Mouse (Mus musculus): ENCODE results near the gene Trim33.

Trim33 gene

DNA sequence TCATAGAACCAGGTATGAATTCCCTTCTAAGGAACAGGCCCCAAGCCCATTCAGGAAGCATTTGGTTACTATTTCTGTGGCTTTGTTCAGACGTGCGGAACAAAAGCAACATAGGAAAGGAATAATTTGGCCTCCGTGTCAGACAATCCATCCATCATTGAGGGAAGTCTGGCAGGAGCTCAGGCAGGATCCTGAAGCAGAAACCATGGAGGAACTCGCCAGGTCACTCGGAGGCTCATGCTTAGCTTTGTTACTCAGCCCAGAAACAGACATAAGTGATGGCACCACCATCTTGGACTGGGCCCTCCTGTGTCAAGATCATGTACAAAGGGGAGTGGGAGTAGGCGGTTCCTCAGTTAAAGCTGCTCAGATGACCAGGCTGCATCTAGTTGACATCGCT is 82.1 kb downstream of the Trim33 start:
- no peak for DNase-seq (ENCODE audit: low spot score in 2 of 2)

DNA sequence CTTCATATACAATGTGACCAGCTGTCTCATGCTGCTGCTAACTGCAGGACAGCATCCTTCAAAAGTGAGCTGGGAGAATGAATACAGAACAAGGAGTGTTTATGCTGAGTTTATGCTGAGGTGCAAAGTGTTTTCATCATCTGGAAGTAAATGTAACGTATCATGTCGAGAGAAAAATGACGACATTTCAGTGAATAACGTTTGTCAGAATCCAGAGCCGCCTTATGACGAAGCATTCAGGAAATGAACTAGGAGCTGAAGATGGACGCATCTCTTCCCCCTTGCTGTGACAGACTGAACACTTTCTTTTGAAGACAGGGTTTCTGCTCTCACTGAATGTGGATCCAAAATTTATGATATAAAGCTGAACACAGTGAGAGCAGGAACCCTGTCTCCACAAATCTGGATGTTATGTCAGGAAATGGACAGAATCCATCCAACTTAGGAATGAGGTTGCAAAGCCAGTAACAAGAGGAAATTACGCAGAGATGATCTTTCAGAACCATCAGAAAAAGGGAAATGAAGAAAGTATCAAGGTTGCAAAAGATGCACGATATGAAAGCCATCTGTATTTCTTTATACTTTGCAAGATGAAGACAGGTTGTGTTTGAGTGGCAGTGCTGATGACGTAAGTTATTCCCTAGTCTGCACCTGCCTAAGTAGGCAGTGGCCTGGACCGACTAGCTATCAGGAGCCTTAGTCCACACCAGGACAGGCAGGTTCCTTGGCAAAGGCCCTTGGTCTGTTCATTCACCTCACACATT is 85.3 kb downstream of the Trim33 start:
- no peak for DNase-seq (ENCODE audit: low spot score in 2 of 2)

DNA sequence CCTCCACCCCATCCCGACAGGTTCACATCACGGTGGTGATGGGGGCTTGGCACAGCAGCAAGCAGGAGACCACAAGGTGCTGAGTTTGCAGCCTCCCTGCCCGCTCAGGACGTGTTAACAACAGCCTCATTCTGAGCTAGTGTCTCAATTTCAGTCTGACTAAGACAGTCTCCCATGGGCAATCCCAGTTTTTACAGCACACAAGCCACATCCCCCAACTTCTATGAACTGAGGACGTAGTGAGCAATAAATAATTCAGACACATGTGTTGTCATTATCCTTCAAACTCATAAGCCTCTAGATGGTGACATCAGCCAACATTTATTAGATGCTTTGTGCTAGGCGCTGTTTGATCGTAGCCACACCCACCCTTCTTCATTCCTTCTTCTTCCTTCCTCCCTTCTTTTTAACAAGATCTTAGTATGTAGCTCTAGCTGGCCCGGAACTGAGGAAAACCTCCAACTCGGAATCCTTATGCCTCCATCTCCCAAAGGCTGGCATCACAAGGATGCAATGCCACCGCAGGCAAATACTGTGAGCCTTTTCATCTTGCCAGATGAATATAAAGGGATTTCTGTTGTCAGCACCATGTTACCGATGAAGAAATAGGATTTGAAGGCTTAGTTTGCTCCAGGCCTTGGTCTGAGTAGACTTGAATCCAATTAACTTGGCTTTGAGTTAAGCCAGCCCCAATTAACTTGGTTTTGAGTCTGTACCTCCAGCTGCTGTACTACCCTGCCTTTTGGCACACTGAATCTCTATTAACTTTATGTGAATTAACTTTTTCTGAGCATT is 88.3 kb downstream of the Trim33 start:
- DNase-seq (ENCODE audit: low spot score in 2 of 2) = no peak

DNA sequence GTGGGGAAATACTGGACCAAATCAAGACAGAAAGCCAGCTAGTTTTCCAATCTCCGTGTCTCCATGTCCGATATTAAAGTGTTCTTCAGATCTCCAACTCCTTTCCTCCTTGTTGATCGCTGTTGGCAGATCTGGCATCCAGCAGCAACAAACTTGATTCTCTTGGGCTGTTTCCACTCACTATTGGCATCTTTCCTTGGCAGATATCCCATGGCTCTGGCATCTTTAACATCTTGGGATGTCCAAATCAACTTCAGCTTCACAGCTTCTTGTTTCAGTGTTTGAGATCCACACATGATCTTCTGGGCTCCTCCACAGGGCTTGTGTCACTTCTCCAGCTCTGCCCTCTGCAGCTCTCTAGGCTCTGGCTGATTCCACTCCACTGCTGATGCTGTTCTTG is 89.6 kb downstream of the Trim33 start:
- DNase-seq (ENCODE audit: low spot score in 2 of 2) = no peak

DNA sequence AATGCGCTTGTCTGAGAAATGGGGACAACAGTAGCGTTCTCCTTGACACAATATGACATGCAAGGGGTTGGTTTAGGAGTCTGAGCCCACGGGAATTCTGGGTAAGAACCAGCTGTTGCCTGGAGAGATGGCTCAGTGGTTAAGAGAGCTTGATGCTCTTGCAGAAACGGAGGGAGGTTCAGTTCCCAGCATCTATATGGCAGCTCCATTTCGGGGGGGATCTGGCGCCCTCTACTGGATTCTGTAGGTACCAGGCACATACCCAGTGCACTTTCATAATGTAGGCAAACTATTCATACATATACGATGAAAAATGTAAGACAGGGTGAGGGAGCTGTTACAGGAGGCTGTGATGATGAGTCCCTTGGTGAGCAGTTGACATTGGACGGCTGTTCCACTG is 94.9 kb downstream of the Trim33 start:
- DNase-seq (ENCODE audit: low spot score in 2 of 2) = peak; percentile 68 to 85

DNA sequence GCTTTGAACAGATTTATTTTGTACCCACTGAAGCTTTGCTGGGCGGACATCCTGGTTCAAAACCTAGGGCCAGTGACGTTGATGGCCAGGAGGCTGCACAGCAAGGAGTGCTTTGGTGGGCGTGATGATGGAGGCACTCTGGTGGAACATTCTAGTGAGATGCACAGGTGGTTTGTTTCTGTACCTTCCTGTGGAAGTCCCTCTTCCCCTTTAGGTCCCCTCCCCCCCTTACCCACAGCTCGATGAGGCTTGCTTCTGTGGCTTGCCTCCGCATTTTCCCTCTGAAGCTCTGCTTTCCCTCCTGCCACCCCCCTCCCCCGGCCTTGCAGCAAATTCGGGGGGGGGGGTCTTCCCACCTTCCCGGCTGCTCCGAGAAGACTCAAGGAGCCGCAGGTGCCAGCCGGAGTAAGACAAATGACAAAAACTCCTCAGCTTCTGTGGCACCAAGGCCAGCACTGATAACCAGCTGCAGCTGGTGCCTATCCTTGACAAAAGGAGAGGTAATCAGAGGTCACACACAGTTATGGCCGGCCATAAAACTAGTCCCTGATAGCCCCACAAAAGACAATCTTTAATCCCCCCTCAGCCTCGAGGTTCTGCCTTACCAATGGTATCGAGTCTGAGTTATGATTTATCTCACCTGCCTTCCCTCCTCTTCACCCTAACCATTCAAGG is 96.2 kb downstream of the Trim33 start:
- peak in 1 of 2 experiments; percentile 62 for DNase-seq (ENCODE audit: low spot score in 2 of 2)

DNA sequence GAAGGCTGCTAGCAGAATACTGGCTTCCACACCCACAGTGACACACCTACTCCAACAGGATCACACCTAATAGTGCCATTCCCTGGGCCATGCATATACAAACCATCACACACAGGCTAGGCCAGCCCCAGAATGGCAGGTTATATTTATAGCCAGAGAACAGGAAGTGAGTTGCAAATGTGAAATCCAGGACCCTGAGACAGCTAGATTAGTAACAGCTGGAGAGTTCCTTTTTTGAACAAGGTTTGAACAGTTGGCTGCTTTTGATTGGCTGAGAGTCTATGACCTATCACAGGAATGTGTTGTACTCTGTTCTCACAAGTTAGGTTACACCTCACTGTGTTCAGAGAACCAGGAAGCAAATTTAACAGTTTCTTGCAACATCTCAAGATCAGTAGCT is 98.9 kb downstream of the Trim33 start:
- DNase-seq (ENCODE audit: low spot score in 2 of 2) = peak in 1 of 2 experiments; percentile 43

DNA sequence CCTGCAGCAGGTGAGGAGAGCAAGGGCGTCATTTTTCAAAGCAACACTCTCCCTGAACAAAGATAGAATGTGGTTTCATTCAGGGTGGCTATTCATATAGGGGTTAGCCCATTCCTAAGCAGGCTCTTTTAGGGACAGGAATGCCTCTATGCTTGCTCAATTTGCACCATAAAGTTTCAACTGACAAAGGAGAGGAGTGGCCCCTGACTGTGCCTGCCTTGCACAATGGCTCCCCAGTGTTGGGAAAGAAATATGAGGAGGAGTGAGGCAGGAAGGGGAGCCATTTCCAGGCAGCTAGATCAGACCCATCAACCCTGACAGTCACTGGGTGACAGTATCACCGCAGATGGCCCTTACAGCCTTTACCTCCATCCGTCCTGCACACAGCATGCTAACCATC is 100.3 kb downstream of the Trim33 start:
- no peak for DNase-seq (ENCODE audit: low spot score in 2 of 2)

DNA sequence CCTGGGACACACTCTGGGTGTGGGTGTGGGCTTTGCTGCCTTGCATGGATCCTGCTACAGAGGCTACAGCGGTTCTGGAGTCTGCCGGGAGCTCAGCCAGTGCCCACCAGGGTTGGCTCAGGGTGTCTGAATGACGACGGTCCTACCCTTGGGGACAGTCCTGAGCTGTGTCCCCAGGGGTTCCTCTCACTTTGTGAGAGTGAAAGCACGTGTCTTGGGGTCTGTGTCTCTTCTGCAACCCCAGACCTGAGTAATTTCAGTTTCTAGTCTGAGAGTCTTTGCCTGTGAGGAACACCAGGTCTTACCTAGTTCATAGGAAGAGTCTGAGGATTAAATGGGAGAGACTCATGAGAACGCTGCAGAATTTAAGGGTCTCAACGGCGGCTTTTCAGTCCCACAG is 101.7 kb downstream of the Trim33 start:
- DNase-seq (ENCODE audit: low spot score in 2 of 2) = no peak

DNA sequence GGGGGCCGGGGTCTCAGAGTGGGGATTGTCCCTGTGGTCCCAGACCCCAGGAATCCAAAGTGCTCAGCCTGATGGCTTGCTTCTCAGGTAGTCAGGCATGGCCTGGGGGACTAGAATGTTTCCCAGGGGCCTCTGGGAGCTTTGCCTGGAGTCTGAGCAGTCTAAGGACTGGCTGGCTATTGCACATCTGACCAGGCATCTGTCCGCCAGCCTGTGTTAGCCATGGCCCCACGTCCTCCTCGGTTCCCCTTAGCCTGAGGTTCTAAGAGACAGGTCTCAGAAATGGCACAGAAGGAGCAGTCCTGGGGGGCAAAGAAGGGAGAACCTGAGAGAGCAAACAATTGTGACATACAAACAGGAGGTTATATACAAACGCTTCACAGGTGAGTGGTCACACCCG is 102.3 kb downstream of the Trim33 start:
- no peak for DNase-seq (ENCODE audit: low spot score in 2 of 2)

DNA sequence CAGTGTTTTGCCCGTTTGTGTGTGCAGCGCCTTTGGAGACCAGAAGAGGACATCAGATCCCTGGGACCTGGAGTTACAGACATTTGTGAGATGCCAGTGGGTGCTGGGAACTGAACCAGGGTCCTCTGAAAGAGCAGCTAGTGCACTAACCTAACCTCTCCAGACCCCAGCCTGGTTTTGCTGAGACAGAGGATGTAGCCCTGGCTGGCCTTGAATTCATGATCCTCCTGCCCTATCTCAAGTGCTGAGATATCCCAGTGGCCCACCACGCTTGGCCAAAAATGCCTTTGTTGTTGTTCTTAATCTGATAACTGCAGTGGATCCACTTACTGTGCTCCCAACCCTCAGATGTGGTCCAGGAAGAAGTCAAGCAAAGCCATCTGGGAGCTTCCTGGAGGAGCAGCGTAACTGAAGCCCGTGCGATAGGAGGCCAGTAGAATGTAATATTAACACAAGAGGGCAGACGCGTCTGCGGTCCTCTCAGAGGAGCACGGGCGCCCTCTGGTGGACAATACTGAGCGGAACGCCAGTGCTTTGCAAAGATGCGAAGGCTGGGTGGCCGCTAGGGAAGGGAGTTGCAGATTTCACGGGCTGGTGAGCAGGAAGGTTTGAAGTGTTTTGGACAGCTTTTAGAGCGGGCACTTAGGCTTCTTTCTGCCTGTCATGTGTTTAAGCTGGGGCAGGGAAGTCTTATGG is 103.9 kb downstream of the Trim33 start:
- DNase-seq (ENCODE audit: low spot score in 2 of 2) = peak; percentile 93 to 99

DNA sequence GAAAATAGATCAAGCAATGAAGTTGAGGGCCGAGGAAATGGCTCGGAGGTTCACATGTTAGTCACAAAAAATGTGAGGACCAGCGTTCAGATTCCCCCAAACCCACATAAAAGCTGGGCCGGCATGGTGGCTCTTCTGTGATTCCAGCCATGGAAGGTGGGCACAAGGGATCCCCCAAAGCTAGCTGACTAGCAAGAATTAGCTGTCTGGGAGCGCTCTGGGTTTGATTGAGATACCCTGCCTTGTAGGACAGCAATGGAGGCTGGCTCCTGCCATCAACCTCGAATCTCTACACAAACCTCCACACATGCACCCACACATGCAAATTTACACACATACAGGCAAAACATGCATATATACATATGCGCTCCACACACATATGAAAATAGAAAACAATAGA is 105.4 kb downstream of the Trim33 start:
- DNase-seq (ENCODE audit: low spot score in 2 of 2) = no peak

DNA sequence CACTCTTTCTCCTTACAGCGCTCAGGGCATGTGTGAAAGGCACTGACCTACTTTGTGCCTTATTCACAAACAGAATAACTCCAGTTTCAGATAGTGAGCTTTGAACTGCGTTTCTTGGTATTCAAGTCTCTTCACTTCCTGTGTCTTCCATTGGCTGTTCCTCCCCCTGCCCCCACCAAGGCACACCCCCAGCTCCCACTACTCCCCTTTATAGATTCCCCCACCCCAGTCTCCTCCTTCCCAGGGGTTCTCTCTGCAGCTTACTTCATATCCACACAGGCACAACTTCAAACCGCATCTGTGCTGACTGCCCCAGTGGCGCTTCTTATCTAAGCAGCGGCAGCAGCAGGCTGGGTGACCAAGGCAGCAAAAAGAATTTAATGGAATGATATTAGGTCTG is 105.9 kb downstream of the Trim33 start:
- peak in 1 of 2 experiments; percentile 41 for DNase-seq (ENCODE audit: low spot score in 2 of 2)

DNA sequence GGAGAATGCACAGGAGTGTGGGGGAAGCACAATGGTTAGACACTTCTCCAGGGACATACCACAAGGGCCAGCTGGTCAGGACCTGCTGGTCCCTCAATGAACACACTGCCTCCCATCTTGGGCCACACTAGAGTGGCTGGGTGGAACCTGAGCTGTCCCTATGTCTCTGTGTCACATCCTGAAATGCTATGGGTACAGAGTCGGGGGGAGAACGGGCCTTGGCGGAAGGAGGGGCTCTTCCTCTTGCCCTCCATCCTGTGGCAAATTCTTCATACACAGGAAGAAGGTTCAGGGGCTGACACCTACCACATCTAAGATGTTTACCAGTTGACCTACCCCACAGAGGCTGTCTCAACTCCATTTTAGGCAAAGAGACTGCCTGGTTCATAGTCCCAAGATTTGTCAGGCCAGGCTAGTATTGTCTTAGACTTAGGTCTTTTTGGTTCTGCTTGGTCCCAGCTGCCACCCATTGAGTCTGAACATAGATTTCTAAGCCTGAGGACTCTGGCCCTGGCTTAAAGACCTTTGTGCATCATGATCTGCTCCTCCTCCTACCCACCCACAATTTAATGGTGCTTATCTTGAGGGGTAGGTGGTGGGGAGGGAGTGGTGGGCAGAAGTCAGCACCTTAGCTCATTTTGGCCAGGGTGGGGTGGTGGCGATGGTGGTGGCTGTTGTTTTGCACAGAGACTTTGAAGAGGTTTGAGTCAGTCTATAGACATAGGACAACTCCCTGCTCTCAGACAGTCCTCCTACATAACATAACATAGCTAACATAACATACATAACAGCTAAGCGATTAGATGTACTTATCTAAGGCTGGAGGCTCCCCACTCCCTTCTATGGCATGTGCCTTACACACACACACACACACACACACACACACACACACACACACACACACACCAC is 106.5 kb downstream of the Trim33 start:
- no peak for DNase-seq (ENCODE audit: low spot score in 2 of 2)

DNA sequence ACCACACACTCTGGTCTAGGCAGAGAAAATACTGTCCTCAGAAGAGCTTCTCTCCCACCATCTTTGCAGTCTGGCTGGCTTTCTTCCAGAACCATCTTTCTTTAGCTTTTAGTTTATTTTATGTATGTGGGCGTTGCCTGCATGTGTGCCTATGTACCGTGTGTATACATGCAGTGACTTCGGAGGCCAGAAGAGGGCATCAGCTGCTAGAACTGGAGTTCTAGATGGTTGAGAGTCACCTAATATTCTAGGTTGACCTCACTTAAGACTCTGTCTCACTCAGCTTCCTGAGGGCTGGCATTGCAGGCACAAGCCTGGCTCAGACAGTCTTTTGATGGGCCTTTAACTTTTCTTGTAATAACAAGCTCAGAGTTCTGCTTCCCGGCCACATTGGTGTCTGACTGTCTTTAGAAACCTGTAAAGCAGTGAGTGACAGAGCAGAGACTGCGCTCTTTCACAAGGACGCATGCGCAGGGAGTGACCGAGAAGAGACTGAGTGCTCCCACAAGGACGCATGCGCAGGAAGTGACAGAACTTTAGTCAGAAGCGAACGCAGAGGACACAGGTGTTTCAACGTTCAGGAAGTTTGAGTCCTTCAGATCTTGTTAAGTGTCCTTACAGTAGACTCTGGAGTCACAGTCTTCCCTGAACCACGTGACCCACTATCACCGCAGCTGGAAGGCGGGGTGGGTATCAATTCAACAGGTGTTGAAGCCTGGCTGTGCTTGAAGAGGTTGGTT is 107.4 kb downstream of the Trim33 start:
- DNase-seq (ENCODE audit: low spot score in 2 of 2) = peak; percentile 61 to 72

DNA sequence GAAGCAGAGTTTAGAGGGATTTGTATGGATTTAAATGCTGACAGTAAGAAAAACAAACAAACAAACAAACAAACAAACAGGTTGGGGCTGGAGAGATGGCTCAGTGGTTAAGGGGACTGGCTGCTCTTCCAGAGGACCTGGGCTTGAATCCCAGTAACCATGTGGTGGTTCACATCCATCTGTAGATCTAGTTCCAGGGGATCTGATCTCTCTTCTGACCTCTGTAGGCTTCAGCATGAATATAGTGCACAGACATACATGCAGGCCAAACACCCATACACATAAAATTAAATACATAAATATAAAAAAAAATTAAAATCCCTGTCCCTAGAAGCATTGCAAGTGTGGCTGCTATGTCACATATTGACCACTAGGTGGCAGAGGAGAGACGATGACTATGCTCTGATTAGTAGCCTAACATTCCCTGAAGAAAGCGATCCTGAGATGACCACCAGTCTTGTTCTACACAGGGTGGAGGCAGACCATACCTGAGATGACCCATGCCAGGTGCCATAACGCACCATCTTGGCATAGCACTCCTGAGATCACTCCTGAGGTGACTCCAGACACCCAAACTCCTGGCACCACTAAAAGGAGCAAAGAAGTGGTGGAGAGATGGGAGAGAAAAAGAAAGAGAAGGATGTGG is 113.6 kb downstream of the Trim33 start:
- no peak for DNase-seq (ENCODE audit: low spot score in 2 of 2)

DNA sequence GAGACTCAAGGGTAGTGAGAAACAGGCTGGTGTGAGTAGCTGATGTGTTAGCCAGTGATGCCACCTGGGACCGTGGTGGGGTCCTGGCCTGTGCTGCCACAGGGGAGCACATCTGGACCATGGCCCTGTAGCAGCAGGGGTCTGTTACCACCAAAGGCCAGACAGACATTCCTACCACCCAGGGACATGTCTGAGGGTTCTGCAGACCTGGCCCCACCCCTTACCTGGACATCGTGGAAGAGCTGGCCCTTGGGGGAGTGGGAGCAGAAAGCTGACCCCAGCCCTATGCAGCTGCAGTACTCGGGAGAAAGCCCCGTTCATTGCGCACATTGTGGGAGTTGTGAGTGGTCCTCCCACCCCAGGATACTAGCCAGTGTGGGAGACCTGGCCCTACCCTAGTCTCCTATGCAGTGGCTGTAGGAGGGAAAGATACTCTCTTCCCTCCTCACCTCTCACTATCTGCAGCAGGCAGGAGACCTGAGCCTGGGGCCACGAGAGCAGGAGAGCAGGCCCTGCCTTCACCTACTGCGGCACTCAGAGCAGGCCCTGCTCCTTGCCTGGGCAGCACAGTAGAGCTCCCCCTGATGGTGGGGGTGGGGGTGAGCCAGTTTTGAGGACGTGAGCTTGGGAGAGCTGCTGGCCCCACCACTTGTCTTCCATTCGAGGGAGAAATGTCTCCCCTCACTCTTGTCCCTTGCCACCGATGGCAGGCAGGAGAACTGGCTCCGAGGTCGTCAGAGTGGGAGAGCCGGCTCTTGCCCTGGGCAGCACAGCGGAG is 114.4 kb downstream of the Trim33 start:
- no peak for DNase-seq (ENCODE audit: low spot score in 2 of 2)

DNA sequence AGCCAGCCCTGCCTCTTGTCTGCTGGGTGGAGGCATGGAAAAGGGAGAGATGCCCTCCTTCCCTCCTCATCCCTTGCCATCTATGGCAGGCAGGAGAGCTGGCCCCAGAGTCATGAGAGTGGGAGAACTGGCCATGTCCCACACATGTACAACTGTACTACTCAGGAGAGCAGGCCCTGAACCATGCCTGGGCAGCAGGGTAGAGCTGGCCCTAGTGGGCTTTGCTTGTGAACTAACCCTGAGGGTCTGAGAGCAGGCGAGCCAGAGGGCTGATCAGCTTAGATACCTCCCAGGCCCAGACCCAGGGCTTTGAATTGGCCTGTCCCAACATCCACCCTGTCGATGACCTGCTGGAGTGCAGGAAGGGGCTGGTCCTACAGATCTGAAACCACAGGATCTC is 115.0 kb downstream of the Trim33 start:
- DNase-seq (ENCODE audit: low spot score in 2 of 2) = no peak

DNA sequence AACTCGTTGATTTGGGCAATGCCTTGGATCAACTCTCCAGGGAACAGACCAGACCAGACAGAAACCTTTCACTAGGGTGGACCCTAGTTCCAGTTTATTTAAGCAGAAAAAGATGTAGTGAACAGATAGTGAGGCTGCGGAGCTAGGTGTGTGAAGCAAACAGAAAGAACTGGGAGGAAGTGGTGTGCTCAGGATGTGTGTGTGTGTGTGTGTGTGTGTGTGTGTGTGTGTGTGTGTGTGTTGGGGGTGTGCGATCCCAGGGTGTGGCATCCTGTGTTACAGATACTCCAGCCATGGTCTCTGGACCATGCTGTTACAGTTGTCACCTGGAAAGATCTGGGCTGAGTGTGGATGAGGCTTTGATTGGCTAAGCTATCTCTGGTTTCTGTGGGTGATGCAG is 118.4 kb downstream of the Trim33 start:
- DNase-seq (ENCODE audit: low spot score in 2 of 2) = no peak

Measured in spleen, postnatal 4 days (tissue).